Mouse (Mus musculus) spleen, embryonic (tissue): Measurements from ENCODE around the gene Sptssa.

ENCODE experiments used
- CTCF ChIA-PET: fragments of 350-600 bp; sonication (Branson Sonifier 250); formaldehyde crosslinking; loops from one replicate; lab custom pipeline; 2022; lab: Charles Lee

Sptssa gene

GRCm38 (mm10) chr12:54655292-54656038, 908 bp downstream of the Sptssa start:
- CTCF ChIA-PET, result no interaction called here

DNA sequence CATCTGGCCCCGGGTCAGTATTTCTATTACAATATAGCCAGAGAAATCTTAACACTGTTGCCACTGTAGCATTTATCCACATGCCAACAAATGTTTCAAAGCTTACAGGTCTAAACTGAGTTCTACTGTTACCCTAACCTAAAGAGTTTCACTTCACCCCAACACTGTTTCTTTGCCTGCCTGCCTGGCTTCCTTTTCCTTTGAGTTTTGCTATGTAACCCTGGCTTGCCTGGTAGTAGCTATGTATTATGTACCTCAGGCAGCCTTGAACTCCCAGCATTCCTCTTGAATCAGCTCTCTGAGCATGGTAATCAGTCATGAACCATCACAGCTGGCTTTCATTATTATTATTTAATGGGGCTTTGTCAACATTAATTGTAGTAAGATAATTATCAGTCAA, 1.6 kb downstream of the Sptssa start:
- CTCF ChIA-PET, result interaction anchor here (0.5 kb wide), 1 partner anchor 37 kb away, joined by 5 read pairs; no protein-coding TSS in a partner anchor

DNA sequence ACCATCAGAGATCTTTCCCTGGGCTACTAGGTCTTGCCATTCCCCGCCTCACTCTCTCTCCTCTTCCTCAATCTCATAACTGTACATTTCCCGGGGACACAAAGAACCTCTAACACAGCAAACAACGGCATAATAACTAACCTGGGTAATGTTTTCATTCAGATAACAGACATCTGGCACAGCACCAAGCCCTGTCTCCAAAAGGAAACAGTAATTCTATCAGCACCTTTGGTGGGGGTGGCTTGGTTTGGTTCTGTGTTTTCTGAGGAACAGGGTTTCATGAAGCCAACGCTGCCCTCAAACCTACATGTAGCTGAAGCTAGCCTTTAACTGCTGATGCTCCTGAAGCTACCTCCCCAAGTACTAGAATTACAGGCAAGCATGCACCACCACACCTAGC, 2.2 kb downstream of the Sptssa start:
- CTCF ChIA-PET, result interaction anchor here (0.5 kb wide), 1 partner anchor 38 kb away, joined by 5 read pairs; no protein-coding TSS in a partner anchor

GRCm38 (mm10) chr12:54652346-54652745, 4.0 kb downstream of the Sptssa start:
- CTCF ChIA-PET, result no interaction called here

GRCm38 (mm10) chr12:54651820-54652219, 4.6 kb downstream of the Sptssa start:
- CTCF ChIA-PET, result interaction anchor here (0.7 kb wide), 1 partner anchor 1098 kb away, joined by 3 read pairs; no protein-coding TSS in a partner anchor

DNA sequence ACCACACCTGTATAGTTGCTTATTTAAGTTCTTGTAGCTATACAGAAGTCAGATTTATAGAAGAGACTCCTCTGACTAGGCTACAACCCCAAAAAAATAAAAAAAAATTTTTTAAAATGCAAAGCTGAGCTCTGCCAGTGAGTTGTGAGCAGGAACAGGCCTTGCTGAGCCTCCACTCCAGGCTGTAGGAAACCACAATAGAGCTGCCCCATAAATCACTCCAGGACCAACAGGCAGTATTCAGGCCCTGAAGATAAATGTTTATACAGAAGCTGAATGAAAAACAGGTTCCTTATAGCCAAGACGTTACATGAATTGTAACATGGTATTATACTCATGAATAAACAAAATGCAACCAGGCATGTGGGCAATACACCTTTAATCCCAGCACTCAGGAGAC, 5.2 kb downstream of the Sptssa start:
- CTCF ChIA-PET, result no interaction called here

DNA sequence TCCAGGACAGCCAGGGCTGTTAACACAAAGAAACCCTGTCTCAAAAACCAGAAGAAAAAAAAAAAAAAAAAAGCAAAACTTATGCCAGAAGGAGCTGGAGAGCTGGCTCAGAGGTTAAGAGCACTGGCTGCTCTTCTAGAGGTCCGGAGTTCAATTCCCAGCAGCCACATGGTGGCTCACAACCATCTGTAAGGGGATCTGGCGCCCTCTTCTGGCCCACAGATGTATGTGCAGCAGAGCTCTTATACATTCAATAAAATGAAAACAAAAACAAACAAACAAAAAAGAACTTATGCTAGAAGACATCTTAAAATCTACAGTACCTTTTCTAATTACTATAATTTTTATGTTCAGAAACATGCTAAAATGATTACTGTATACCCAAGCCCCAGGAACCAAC, 11.4 kb downstream of the Sptssa start:
- CTCF ChIA-PET, result no interaction called here

- CTCF ChIA-PET, result interaction anchor here (0.6 kb wide), 1 partner anchor 18 kb away, joined by 4 read pairs; no protein-coding TSS in a partner anchor
Measured at GRCm38 (mm10) chr12:54643320-54643892, 13.0 kb downstream of the Sptssa start.

GRCm38 (mm10) chr12:54641374-54641773, 15.0 kb downstream of the Sptssa start:
- CTCF ChIA-PET, result no interaction called here

DNA sequence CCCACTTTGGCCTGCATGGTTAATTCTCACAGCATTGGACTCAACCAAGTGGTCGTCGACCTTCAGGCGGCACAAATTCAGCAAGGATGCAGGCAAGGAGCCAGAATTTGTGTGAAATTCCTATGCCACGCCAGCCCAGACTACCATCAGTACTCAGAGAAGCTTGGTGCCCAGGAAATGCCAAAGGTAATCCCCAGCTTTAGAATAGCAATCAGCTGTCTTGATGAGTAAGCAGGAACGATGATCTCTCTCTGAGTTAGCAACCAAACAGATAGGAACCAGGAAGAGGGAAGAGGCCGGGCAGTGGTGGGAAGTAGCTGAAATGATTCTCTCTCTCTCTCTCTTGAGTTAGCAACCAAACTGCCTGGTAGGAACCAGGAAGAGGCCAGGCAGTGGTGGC, 16.1 kb downstream of the Sptssa start:
- CTCF ChIA-PET, result interaction anchor here (0.6 kb wide), 1 partner anchor 199 kb away, joined by 4 read pairs; no protein-coding TSS in a partner anchor

DNA sequence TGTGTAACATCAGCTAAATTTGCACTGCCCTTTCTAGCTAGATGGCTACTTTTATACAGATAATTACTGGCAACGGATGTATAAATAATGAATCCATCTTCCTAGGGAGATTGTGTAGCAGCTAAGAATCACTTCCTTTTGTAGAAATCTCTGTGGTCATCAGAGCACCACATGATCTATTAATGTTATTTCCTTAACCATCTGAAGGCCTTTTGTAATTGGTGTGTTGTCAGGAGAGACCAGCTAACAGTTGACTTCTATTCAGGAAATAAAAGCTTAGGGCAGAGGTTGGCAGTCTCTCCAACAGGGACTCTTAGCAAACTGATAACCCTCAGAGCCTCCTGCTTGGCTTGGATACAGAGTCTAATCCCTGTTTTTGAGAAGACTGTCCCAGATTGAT, 19.3 kb downstream of the Sptssa start:
- CTCF ChIA-PET, result no interaction called here

- CTCF ChIA-PET, result no interaction called here
Measured at GRCm38 (mm10) chr12:54632141-54632540, 24.2 kb downstream of the Sptssa start.

- CTCF ChIA-PET, result no interaction called here
Measured at GRCm38 (mm10) chr12:54621942-54622341, 34.4 kb downstream of the Sptssa start.

- CTCF ChIA-PET, result no interaction called here
Measured at GRCm38 (mm10) chr12:54620042-54620705, 36.2 kb downstream of the Sptssa start.

DNA sequence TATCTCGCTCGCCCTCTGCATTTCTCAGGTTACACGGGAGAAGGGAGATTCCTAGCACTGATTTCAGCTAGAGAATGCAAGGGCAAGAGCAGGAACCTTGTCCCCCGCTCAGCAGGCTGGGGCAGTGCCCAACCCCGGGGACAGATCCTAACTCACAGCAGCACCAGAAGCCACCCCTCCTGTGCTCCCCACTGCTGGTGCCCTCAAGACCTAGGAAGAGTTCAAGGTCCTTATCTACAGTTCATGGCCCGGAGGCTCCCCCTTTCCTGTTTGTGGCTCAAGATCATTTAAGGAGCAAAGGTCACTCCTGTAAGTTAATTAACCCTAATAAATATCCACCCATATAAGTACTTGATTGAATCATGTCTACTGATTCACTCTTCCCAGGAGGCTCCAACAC, 47.4 kb downstream of the Sptssa start:
- CTCF ChIA-PET, result no interaction called here

GRCm38 (mm10) chr12:54605203-54605602, 51.2 kb downstream of the Sptssa start:
- CTCF ChIA-PET, result no interaction called here

DNA sequence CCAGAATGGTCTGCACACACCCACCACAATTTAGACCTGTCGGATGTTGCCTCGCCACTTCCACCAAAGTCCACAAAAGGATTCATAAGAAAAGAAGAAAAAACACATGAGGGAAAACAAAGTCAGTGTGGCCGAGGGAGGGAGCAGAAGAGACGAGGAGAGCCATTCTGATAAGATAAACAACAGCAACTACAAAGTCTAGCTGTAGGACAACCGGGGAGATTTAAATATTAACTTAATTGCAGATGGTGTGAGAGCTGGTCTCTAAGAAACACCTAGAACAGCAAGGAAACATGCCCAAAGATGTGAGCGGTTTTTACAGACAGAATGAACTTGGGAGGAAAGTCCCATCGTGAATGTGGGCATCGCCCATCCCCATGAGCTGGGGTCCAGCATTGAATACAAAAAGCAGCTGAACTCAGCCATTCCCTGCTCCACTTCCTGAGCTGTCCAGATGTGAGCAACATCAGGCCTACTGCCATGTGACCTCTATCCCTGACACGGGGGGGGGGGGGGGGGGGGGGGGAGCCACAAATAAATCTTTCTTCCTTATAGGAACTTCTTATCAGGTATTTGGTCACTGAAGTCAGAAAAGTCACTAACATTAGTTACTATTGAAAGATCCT, 52.7 kb downstream of the Sptssa start:
- CTCF ChIA-PET, result no interaction called here

GRCm38 (mm10) chr12:54600482-54600881, 55.9 kb downstream of the Sptssa start:
- CTCF ChIA-PET, result no interaction called here

- CTCF ChIA-PET, result no interaction called here
Measured at GRCm38 (mm10) chr12:54598358-54598757, 58.0 kb downstream of the Sptssa start.

DNA sequence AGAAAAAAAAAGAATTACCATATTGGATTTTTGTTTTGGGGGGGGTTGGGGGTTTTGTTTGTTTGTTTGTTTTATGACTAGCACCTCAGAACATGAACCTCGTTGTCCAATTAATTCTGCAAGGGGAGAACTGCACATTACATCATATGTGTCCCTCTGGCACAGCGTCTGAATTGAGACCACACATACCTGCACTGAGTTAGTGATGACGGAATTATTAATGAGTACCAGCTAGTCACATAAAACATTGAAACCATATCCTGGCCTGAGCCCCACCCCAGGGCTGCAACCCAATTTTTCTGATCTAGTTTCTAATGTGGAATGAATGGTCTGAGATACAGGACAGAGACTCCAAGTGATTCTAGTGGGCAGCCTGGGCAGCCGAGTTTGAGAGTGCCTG, 59.7 kb downstream of the Sptssa start:
- CTCF ChIA-PET, result no interaction called here
